Mouse (Mus musculus) heart, embryonic 12.5 days (tissue): Measurements from ENCODE around the gene Flt1. TPM values are rescaled to one million over a fixed set of nuclear protein-coding genes. Genes with fewer than 3 reads are reported as not detected.

Source experiments
- ATAC-seq: fragments of 200-750 bp; cut with Nextera tagmentation; 2 replicates; pipeline ENCODE4 v1.8.0; 2017; ENCODE audit warnings: moderate TSS enrichment, moderate library complexity; ENCODE audit not compliant: insufficient number of reproducible peaks, low FRiP score
- H3K27ac ChIP-seq: fragments of 300-500 bp; sonication (generic); 2 replicates; pipeline ENCODE4 v1.5.1; 2016; ENCODE audit warnings: mild to moderate bottlenecking, moderate library complexity; ENCODE audit not compliant: poor library complexity, severe bottlenecking
- H3K27me3 ChIP-seq: fragments of 300-500 bp; sonication (generic); replicated peaks from 2 replicates; pipeline ENCODE4 v1.6.1; 2016; ENCODE audit warnings: mild to moderate bottlenecking, moderate library complexity
- H3K36me3 ChIP-seq: fragments of 300-500 bp; sonication (generic); 2 replicates; pipeline ENCODE4 v1.6.1; 2016; ENCODE audit warnings: mild to moderate bottlenecking, moderate library complexity
- H3K4me1 ChIP-seq: fragments of 300-500 bp; sonication (generic); replicated peaks from 2 replicates; pipeline ENCODE4 v1.6.1; 2016; ENCODE audit warnings: mild to moderate bottlenecking
- H3K4me2 ChIP-seq: fragments of 300-500 bp; sonication (generic); 2 replicates; pipeline ENCODE4 v1.6.1; 2016; ENCODE audit warnings: mild to moderate bottlenecking, moderate library complexity
- H3K4me3 ChIP-seq: fragments of 300-500 bp; sonication (generic); 2 replicates; pipeline ENCODE4 v1.5.1; 2016; ENCODE audit warnings: mild to moderate bottlenecking
- H3K9ac ChIP-seq: fragments of 300-500 bp; sonication (generic); 2 replicates; pipeline ENCODE4 v1.6.1; 2016; ENCODE audit warnings: mild to moderate bottlenecking, moderate library complexity
- H3K9me3 ChIP-seq: fragments of 300-500 bp; sonication (generic); replicated peaks from 2 replicates; pipeline ENCODE4 v1.6.1; 2016; ENCODE audit warnings: mild to moderate bottlenecking, moderate library complexity
- WGBS: fragments of 180-500 bp; shearing (Covaris S2); methylation state at CpG from one replicate; pipeline ENCODE4 v1.1.7; 2016; 5-methylcytosine and 5-hydroxymethylcytosine counted together
- polyA plus RNA-seq: library from polyadenylated mRNA; unstranded; fragments of >200 nt; fragmentation: Nextera tagmentation; extraction: Ambion mirVana; gene quantifications from 2 replicates; pipeline ENCODE4 v1.2.1, GENCODE M21; 2016

Flt1 gene
- polyA plus RNA-seq, 1 experiment from 2014 or later = 27.8 TPM

- no peaks in the 10 kb centered on the region for H3K27me3 ChIP-seq
- no peaks in the 10 kb centered on the region for H3K9me3 ChIP-seq
- H3K27ac ChIP-seq = no peak overlapping the region
- H3K4me1 ChIP-seq = no peaks in the 10 kb centered on the region
- ATAC-seq = no peak
- WGBS = 75% methylated on average over 6 of the region's 6 CpGs
- H3K4me2 ChIP-seq = no peak overlapping the region
- H3K9ac ChIP-seq = no peak overlapping the region
- no peak overlapping the region for H3K4me3 ChIP-seq
- peaks cover 71% of the 10 kb centered on the region for H3K36me3 ChIP-seq
Observed at GRCm38 (mm10) chr5:147542291-147542690, 183.5 kb downstream of the Flt1 start.

DNA sequence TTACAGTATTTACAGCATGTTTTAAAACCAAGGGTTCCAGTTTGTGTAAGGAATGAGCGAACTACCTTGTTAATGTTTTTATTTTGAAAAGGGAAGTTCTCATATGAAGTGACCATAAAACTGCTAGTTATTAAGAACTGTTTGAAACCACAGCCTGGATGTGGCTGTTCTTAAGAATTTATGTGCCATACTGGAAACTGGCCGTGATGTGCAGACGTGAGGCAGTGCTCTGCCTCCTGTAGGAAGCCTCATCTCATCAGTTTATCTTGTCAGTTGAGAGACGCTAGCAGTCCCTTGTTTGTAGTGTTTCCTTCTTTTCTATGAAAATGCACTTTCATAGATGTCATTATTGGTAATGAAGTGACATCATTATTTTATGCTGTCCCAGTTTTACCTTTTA is 186.0 kb downstream of the Flt1 start:
- Histone ChIP-seq H3K36me3 (peaks cover 65% of the 10 kb centered on the region), H3K4me3 (no peak overlapping the region), H3K4me1 (no peaks in the 10 kb centered on the region), H3K9ac (no peak overlapping the region), H3K27me3 (no peaks in the 10 kb centered on the region), H3K27ac (no peak overlapping the region), H3K4me2 (no peak overlapping the region), H3K9me3 (no peaks in the 10 kb centered on the region)
- ATAC-seq = no peak
- WGBS = 90% methylated on average over 4 of the region's 4 CpGs

DNA sequence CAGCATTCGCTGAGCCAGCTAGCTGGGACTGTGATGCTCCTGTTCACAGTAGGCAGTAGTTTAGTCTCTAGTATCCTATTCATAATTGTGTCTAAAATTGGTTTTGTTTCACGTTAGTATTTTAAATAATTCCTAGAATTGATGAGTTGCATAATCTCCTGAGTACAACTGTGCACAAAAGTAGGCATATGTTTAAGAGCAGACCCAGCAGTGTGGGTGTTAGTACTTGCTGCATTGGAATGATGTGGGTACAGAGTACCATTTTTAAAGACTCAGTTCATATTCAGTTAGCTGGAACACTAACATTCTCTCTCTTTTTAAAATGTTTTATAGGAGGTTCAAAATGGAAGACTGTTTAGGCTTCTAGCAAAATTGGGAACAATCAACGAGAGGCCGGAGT is 186.4 kb downstream of the Flt1 start:
- no peaks in the 10 kb centered on the region for H3K27me3 ChIP-seq
- ATAC-seq = no peak
- no peak overlapping the region for H3K9ac ChIP-seq
- H3K4me2 ChIP-seq = no peak overlapping the region
- no peaks in the 10 kb centered on the region for H3K9me3 ChIP-seq
- H3K4me1 ChIP-seq = no peaks in the 10 kb centered on the region
- 96% methylated on average over 4 of the region's 4 CpGs for WGBS
- peaks cover 64% of the 10 kb centered on the region for H3K36me3 ChIP-seq
- no peak overlapping the region for H3K4me3 ChIP-seq
- no peak overlapping the region for H3K27ac ChIP-seq

DNA sequence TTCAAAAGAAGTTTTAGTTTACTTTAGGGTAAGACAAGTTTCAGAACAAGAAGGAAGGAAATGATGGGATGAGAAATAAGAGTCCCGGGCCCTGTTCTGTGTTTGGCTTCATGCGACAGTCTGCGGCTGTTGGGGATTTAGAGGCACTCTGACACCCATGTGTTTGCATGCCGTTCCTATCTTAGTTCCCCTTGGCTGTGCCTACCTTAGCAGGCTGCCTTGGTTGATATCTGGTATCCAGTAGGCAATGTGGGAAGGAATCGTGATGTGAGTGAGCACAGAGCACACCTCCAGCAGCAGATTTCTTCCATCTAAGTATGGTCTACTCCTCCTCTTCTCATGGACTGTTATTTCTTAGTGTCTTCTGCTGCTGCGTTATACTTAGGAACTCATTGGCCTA is 193.8 kb downstream of the Flt1 start:
- no peak overlapping the region for H3K27ac ChIP-seq
- no peak overlapping the region for H3K4me3 ChIP-seq
- H3K27me3 ChIP-seq = no peaks in the 10 kb centered on the region
- WGBS = 85% methylated on average over 6 of the region's 6 CpGs
- no peaks in the 10 kb centered on the region for H3K4me1 ChIP-seq
- H3K36me3 ChIP-seq = peaks cover 46% of the 10 kb centered on the region
- no peaks in the 10 kb centered on the region for H3K9me3 ChIP-seq
- no peak overlapping the region for H3K9ac ChIP-seq
- no peak for ATAC-seq
- no peak overlapping the region for H3K4me2 ChIP-seq

- 79% methylated on average over 3 of the region's 3 CpGs for WGBS
- peaks cover 55% of the 10 kb centered on the region for H3K36me3 ChIP-seq
- ATAC-seq = no peak
- no peaks in the 10 kb centered on the region for H3K9me3 ChIP-seq
- H3K9ac ChIP-seq = no peak overlapping the region
- H3K27ac ChIP-seq = no peak overlapping the region
- H3K4me3 ChIP-seq = no peak overlapping the region
- H3K4me1 ChIP-seq = no peaks in the 10 kb centered on the region
- no peaks in the 10 kb centered on the region for H3K27me3 ChIP-seq
- no peak overlapping the region for H3K4me2 ChIP-seq
Observed at GRCm38 (mm10) chr5:147527788-147528187, 198.0 kb downstream of the Flt1 start.

- H3K4me1 ChIP-seq = no peaks in the 10 kb centered on the region
- H3K4me2 ChIP-seq = no peak overlapping the region
- no peak overlapping the region for H3K27ac ChIP-seq
- peaks cover 59% of the 10 kb centered on the region for H3K36me3 ChIP-seq
- H3K27me3 ChIP-seq = no peaks in the 10 kb centered on the region
- WGBS = 89% methylated on average over 6 of the region's 6 CpGs
- no peak overlapping the region for H3K9ac ChIP-seq
- H3K4me3 ChIP-seq = no peak overlapping the region
- no peak for ATAC-seq
- H3K9me3 ChIP-seq = no peaks in the 10 kb centered on the region
Observed at GRCm38 (mm10) chr5:147527006-147527405, 198.8 kb downstream of the Flt1 start.

Other genes starting within 250 kb of the Flt1 start
- 348 and 392 TPM in 2 replicates for gene Pomp, start 134.4 kb upstream of the Flt1 start, polyA plus RNA-seq
- 2.7 and 2.8 TPM in 2 replicates for gene Slc46a3, start 168.8 kb upstream of the Flt1 start, polyA plus RNA-seq
- 103 and 104 TPM in 2 replicates for gene Mtus2, start 231.3 kb upstream of the Flt1 start, polyA plus RNA-seq